Mouse (Mus musculus): ENCODE measurements around the gene Pir.

The Pir gene

GRCm38 (mm10) chrX:164420518-164420917 is 151.3 kb downstream of the Pir start:
- no peak for DNase-seq (ENCODE audit: extremely low read depth, low read depth, low spot score)

Data from fat pad, adult 2 months (tissue).